Mouse (Mus musculus) midbrain, embryonic 10.5 days (tissue): ENCODE measurements around the gene Ptprd. TPM values are rescaled to one million over a fixed set of nuclear protein-coding genes. Genes with fewer than 3 reads are reported as not detected.
"Not testable (repeated sequence)": the region's sequence is repeated elsewhere in the genome, so short reads cannot be mapped to it uniquely, and the experiment has no call there.

Source experiments
- DNase-seq: peaks from one replicate; pipeline ENCODE4 v3.0.0-alpha.2; 2017; ENCODE audit warnings: low spot score
- H3K27ac ChIP-seq: fragments of 300-500 bp; sonication (generic); replicated peaks from 2 replicates; pipeline ENCODE4 v1.5.1; 2016; ENCODE audit warnings: mild to moderate bottlenecking
- H3K27me3 ChIP-seq: fragments of 300-500 bp; sonication (generic); 2 replicates; pipeline ENCODE4 v1.6.1; 2016; ENCODE audit warnings: low read depth, mild to moderate bottlenecking; ENCODE audit not compliant: poor library complexity, severe bottlenecking
- H3K36me3 ChIP-seq: fragments of 300-500 bp; sonication (generic); 2 replicates; pipeline ENCODE4 v1.6.1; 2016; ENCODE audit warnings: mild to moderate bottlenecking, moderate library complexity
- H3K4me1 ChIP-seq: fragments of 300-500 bp; sonication (generic); 2 replicates; pipeline ENCODE4 v1.6.1; 2016
- H3K4me3 ChIP-seq: fragments of 300-500 bp; sonication (generic); 2 replicates; pipeline ENCODE4 v1.5.1; 2016; ENCODE audit warnings: mild to moderate bottlenecking, moderate library complexity
- H3K9me3 ChIP-seq: fragments of 300-500 bp; sonication (generic); replicated peaks from 2 replicates; pipeline ENCODE4 v1.6.1; 2016; ENCODE audit warnings: mild to moderate bottlenecking
- WGBS: fragments of 180-500 bp; shearing (Covaris S2); methylation state at CpG from one replicate; pipeline ENCODE4 v1.1.7; 2016; 5-methylcytosine and 5-hydroxymethylcytosine counted together
- polyA plus RNA-seq: library from polyadenylated mRNA; unstranded; fragments of >200 nt; fragmentation: Nextera tagmentation; extraction: Ambion mirVana; gene quantifications from 2 replicates; pipeline ENCODE4 v1.2.1, GENCODE M21; 2016

Ptprd gene
- polyA plus RNA-seq, 1 experiment from 2014 or later = 9.6 TPM

DNA sequence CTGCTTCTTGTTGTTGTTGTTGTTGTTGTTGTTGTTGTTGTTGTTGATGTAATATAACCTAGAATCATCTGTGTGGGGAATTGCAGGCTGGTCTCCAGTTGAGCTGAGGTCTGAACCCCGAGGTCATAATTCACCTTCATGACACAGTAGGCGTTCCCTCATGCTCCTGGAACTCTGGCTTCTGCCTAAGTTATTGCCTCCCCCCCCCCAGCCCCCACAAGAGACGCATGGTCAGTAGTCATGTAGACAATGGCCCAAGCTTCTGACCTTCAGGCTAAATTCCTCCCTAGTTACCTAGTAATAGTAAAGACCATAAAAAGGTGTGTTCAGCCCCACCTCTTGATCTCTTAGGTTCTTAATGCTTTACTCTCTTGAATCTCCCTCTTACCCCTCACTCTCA is 1784.7 kb downstream of the Ptprd start:
- H3K9me3 ChIP-seq, H3K4me1 ChIP-seq, DNase-seq, H3K27ac ChIP-seq, H3K36me3 ChIP-seq, H3K27me3 ChIP-seq, H3K4me3 ChIP-seq: not testable (repeated sequence)
- 85% methylated on average over 3 of the region's 3 CpGs for WGBS

DNA sequence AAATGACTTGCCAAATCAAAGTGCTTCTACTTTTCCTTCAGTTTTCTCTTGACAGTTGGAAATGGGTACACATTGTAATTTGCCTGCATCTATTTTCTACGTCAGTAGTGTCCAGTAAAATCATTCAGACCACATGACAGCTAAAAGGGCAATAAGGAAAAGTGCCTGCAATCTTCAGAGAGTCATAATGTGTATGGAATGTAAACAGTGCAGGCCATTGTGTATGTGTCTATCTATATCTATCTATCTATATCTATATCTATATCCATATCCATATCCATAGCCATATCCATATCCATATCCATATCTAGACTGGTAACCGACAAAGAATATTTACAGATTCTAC is 1786.6 kb downstream of the Ptprd start:
- Histone ChIP-seq H3K9me3 (no peaks in the 10 kb centered on the region), H3K27me3 (no peaks in the 10 kb centered on the region), H3K4me3 (no peak overlapping the region), H3K4me1 (no peaks in the 10 kb centered on the region), H3K27ac (no peak overlapping the region), H3K36me3 (no peaks in the 10 kb centered on the region)
- 93% methylated on average over 2 of the region's 2 CpGs for WGBS
- no peak for DNase-seq

DNA sequence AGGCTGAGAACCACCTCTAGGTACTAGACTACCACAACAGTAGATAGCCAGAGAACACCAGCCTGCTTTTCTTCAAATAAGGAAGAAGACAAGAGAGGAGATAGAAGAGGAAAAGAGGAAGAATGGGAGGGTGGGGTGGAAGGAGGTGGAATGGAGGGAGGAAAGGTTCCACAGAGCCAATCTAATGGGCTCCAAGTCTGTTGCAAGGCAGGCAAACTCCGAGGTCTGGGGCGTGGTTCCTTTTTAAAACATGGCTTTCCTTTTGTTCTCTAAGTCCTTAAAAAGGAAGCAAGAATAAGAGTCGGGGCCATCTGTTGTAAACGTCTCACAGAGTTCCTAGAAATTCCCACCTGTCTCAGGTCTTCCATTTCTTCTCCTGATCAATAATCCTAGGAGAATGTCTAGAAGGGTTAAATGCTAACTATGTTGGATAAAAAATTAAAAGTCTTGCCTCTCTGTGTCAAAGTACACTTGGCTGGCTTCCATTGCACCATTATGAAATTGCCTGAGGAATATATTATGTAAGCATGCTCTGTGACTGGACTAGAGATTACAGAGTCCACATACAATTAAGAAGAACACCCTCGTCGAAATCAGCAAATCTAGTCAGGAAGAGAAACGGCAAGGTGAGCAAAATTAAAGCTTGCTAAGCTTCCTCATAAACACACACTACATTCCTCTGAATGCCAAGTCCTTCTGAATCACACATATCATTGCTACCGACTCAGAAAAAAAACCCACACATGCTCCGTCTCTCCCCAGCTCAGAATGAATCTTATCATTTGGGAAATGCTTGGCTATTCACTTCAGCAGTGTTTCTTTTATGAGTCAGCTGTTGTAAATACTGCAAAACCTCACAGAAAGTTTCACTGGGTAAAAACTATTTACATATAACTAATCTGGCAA is 1787.2 kb downstream of the Ptprd start:
- H3K27me3 ChIP-seq = no peaks in the 10 kb centered on the region
- no peaks in the 10 kb centered on the region for H3K9me3 ChIP-seq
- H3K4me1 ChIP-seq = no peaks in the 10 kb centered on the region
- H3K27ac ChIP-seq = no peak overlapping the region
- no peaks in the 10 kb centered on the region for H3K36me3 ChIP-seq
- no peak for DNase-seq
- H3K4me3 ChIP-seq = no peak overlapping the region
- 91% methylated on average over 9 of the region's 9 CpGs for WGBS

DNA sequence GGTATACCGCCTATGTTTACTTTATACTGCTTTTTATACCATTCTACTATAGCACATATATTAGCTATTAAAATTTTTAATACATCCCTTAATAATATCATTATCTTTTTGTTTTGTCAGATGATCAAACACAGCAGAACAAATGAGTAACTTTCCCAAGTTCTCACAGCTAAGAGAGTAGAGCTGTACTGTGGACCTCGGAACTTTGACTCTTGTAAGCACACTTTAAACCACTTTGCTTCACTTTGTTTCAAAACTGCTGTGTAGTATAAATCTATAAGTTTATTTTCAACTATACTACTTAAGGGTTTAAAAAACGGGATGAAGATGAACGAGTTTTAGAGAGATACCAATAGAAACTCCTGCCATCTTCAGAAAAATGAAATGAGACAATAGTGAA is 1789.6 kb downstream of the Ptprd start:
- no peaks in the 10 kb centered on the region for H3K27me3 ChIP-seq
- H3K4me1 ChIP-seq = peaks cover 2% of the 10 kb centered on the region; the same call in 1 of the 2 replicates
- no peak for DNase-seq
- H3K36me3 ChIP-seq = no peaks in the 10 kb centered on the region
- WGBS = 92% methylated on average over 4 of the region's 4 CpGs
- H3K4me3 ChIP-seq = no peak overlapping the region
- no peak overlapping the region for H3K27ac ChIP-seq
- H3K9me3 ChIP-seq = no peaks in the 10 kb centered on the region

DNA sequence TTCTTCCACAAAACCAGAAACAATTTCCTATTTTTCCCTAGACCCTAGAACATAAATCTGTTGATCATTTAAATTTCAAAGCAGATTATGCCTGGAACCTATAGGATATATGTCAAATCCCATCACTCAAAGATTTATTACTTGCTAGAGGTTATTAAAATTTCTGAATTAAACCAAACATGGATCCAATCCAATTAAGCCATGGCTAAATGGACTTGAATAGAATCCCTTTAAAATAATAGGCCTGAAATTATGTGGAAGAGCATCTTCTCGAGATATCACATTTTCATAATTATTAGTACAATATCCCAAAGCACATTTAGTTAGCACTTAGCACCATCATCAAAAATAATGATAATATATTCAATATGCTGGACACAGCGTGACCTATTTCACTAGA is 1792.1 kb downstream of the Ptprd start:
- H3K4me3 ChIP-seq = no peak overlapping the region
- H3K4me1 ChIP-seq = peaks cover 2% of the 10 kb centered on the region; the same call in 1 of the 2 replicates
- H3K27me3 ChIP-seq = no peaks in the 10 kb centered on the region
- no peak overlapping the region for H3K27ac ChIP-seq
- WGBS = 83% methylated on average over 2 of the region's 2 CpGs
- DNase-seq = no peak
- no peaks in the 10 kb centered on the region for H3K36me3 ChIP-seq
- no peaks in the 10 kb centered on the region for H3K9me3 ChIP-seq

DNA sequence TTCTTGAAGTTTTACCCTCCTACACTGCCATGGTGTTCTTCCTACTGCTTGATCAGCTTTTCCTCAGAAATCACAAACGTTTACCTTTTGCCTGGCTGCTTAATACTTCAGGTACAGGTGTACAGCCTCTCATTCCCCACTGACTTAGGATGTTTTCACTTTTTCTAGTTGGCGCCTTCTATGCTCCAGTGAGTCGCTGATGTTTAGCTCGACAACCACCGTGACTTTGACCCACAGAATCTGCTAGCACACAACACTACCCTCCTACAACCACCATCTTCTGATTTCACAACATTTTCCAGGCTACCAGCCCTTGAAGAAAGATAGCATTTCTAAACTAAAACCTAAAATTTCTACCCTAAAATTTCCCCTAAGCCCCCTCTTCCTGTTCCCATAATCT is 1794.1 kb downstream of the Ptprd start:
- no peaks in the 10 kb centered on the region for H3K36me3 ChIP-seq
- H3K4me1 ChIP-seq = peaks cover 2% of the 10 kb centered on the region; the same call in 1 of the 2 replicates
- H3K9me3 ChIP-seq = no peaks in the 10 kb centered on the region
- 0 out of 2 replicates have a peak, but pooled peaks cover 3% of the 10 kb centered on the region for H3K27me3 ChIP-seq
- H3K4me3 ChIP-seq = no peak overlapping the region
- DNase-seq = no peak
- WGBS = 91% methylated on average over 5 of the region's 5 CpGs
- no peak overlapping the region for H3K27ac ChIP-seq

DNA sequence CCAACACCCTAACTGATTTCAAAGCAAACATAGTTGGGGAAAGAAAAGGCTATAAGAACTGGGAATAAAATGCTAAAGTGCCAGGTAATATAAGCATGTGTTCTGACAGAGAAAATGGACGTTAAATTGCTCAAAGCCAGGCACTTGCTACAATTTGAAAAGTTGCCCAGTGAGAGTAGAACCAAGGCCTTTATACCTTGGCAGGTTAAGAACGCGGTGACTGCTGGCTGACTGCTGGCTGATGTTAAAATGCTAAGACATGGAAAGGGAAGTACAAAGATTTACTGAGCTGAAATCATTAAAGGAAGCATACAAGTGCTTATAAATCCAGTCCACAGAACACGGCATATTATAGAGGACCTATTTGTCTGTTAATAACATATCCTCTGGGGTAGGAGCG is 1796.1 kb downstream of the Ptprd start:
- Histone ChIP-seq H3K4me3 (no peak overlapping the region), H3K4me1 (peaks cover 2% of the 10 kb centered on the region; the same call in 1 of the 2 replicates), H3K27me3 (peaks cover 6% of the 10 kb centered on the region; the same call in 1 of the 2 replicates), H3K9me3 (no peaks in the 10 kb centered on the region), H3K36me3 (no peaks in the 10 kb centered on the region), H3K27ac (no peak overlapping the region)
- no peak for DNase-seq
- 90% methylated on average over 5 of the region's 5 CpGs for WGBS

DNA sequence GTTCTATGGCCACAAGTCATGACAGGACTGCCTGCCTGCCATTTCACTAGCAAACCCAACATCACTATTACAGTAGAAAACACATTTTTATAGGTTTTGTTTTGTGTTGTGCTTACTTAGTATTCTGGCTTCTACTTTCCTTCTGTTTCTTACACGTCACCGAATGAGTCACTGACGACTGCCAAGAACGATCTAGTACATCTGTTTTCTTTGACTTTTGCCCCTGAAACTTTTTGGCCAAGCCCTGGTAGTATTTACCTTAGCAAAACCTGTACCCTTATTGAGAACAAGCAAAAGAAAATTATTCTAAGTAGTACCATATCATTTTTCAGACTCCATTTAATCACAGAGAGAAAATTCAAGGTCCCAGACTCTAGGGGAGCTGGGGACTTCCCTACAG is 1797.2 kb downstream of the Ptprd start:
- Histone ChIP-seq H3K27ac (no peak overlapping the region), H3K4me3 (no peak overlapping the region), H3K4me1 (peaks cover 9% of the 10 kb centered on the region), H3K9me3 (no peaks in the 10 kb centered on the region), H3K36me3 (no peaks in the 10 kb centered on the region), H3K27me3 (peaks cover 6% of the 10 kb centered on the region; the same call in 1 of the 2 replicates)
- DNase-seq = no peak
- 93% methylated on average over 4 of the region's 4 CpGs for WGBS

DNA sequence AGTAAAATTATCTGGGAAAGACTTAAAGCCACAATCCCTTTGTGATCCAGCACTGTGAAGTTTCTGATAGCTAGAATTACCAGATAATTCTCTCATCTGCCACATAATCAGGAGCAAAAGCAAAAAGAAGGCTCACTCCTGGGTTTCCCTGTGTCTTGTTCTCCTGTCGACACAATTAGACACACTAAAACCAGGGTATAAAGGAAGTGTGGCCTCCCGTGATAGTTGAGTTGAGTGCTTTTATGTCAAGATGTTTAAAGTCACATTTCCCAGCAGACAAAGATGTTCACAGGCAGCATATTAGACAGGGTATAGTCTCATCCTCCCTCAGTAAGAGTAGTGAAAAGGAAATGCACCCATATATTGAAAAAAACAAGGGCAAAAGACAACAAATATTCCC is 1801.7 kb downstream of the Ptprd start:
- no peaks in the 10 kb centered on the region for H3K36me3 ChIP-seq
- H3K4me1 ChIP-seq = peaks cover 31% of the 10 kb centered on the region
- peaks cover 6% of the 10 kb centered on the region; the same call in 1 of the 2 replicates for H3K27me3 ChIP-seq
- DNase-seq = no peak
- WGBS = 41% methylated on average over 2 of the region's 2 CpGs
- no peaks in the 10 kb centered on the region for H3K9me3 ChIP-seq
- H3K4me3 ChIP-seq = no peak overlapping the region
- H3K27ac ChIP-seq = no peak overlapping the region

DNA sequence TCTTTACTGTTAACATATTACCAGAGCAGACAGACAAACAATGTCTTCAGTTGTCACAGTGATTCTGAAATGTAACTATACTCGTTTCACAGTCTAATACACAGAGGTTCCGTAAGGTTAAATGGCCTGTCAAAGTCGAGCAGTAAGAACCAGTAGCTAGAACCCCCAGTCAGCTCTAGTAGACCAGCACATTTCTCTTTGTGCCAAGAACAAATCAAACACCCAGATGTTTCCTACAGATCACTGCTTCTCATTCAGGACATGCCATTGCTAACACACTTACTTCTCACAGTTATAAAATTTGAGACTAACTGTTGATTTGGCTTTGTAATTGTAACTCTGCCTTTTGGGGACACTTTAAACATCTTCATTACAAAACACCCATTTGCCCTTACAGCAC is 1802.6 kb downstream of the Ptprd start:
- H3K27me3 ChIP-seq = peaks cover 6% of the 10 kb centered on the region; the same call in 1 of the 2 replicates
- no peaks in the 10 kb centered on the region for H3K36me3 ChIP-seq
- H3K4me3 ChIP-seq = no peak overlapping the region
- peaks cover 31% of the 10 kb centered on the region for H3K4me1 ChIP-seq
- H3K9me3 ChIP-seq = no peaks in the 10 kb centered on the region
- 51% methylated on average over 3 of the region's 3 CpGs for WGBS
- H3K27ac ChIP-seq = no peak overlapping the region
- no peak for DNase-seq

DNA sequence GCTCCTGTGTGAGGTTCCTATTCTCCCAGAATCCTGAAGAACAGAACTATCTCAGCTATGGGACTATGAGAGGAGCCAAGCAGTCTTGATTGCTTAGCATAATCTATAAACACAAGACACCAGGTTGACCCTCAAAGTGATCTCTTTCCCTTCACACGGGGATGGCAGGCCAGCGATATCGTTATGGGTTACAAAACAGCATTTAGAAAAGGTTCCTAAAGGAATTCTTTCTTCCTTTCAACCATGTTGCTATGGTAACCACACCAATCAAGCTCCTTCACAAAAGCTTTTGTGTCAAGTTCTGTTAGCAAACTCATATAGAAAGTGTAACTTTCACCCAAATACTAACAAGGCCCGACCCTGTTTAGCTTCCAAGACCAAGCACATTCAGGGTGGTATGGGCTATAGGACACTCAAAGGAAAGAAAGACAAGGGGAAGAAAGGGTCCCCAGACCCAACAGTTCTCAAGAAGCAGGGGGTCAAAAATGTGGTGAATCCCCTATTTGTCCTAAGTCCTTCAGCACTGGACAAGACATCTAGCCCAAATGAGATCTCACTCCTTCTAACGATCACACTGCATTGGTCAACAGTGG is 1805.8 kb downstream of the Ptprd start:
- 23% methylated on average over 5 of the region's 5 CpGs for WGBS
- no peaks in the 10 kb centered on the region for H3K36me3 ChIP-seq
- no peaks in the 10 kb centered on the region; the same call in 1 of the 2 replicates for H3K27me3 ChIP-seq
- no peaks in the 10 kb centered on the region for H3K9me3 ChIP-seq
- no peak overlapping the region for H3K4me3 ChIP-seq
- DNase-seq = peak; percentile 19
- peaks cover 31% of the 10 kb centered on the region for H3K4me1 ChIP-seq
- H3K27ac ChIP-seq = 0 out of 2 replicates have a peak overlapping the region, but pooled peaks have one; percentile 7

DNA sequence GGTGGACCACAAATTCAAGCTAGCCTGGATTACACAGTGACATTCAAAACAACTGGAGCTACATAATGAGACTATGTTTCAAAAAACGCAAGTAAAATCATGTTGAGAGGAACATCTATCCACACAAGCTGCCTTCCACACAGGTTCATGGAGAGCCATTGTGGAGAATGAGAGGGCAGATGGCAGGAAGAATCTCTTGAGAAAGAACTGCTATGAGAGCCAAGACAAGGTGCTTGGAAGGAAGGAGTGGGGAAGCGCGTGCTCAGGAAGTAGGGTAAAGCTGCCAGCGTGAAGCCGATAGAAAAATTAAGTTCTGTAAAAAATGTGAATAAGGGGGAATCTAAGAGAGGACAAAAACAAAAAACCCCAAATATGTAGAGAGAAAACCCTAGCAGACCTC is 1808.5 kb downstream of the Ptprd start:
- H3K27me3 ChIP-seq = no peaks in the 10 kb centered on the region
- H3K9me3 ChIP-seq = no peaks in the 10 kb centered on the region
- DNase-seq = no peak
- no peaks in the 10 kb centered on the region for H3K36me3 ChIP-seq
- H3K4me3 ChIP-seq = no peak overlapping the region
- 94% methylated on average over 5 of the region's 5 CpGs for WGBS
- peaks cover 18% of the 10 kb centered on the region for H3K4me1 ChIP-seq
- H3K27ac ChIP-seq = no peak overlapping the region

DNA sequence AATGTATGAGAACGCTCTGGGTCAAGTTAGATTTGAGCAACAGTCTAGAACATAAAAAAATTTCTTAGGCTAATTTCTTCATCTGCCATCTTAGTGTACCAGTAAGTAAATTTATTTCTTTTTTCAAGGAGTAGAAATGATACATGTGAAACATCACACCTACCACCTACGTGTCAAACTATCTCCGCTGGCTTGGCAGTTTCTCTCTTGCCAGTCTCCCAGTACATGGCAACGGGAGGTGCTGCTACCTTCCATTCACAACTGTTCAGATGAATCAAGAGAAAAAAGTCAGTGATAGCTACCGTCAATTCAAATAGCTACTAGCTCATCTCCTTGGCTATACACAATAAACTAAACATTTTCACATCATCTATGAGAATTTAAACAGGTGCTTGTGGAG is 1823.9 kb downstream of the Ptprd start:
- H3K4me3 ChIP-seq = no peak overlapping the region
- peaks cover 6% of the 10 kb centered on the region; the same call in 1 of the 2 replicates for H3K4me1 ChIP-seq
- 87% methylated on average over 5 of the region's 5 CpGs for WGBS
- no peaks in the 10 kb centered on the region for H3K27me3 ChIP-seq
- H3K9me3 ChIP-seq = no peaks in the 10 kb centered on the region
- no peak for DNase-seq
- no peak overlapping the region for H3K27ac ChIP-seq
- no peaks in the 10 kb centered on the region for H3K36me3 ChIP-seq
